Mouse (Mus musculus) C3H10T1/2 (cell line): ENCODE data around the gene Rbm10. TPM values are rescaled to one million over a fixed set of nuclear protein-coding genes. Genes with fewer than 3 reads are reported as not detected.

ENCODE experiments used
- polyA plus RNA-seq, 2 experiments: library from polyadenylated mRNA; unstranded; fragments of >200 nt; fragmentation: generic; extraction: Trizol; gene quantifications; one replicate each; pipeline ENCODE4 v1.2.1; 2012; ENCODE audit warnings: missing spikeins in 2 of 2

Gene Rbm10
- 10 to 100 TPM; 25.1 to 34.5 TPM for polyA plus RNA-seq

GRCm38 (mm10) chrX:20617176-20617902, at the start of gene Rbm10, which contains the start of gene Ndufb11:
Rbm10 (plus strand) TSS chrX:20617503.
Ndufb11 (minus strand) TSS chrX:20617619.

DNA sequence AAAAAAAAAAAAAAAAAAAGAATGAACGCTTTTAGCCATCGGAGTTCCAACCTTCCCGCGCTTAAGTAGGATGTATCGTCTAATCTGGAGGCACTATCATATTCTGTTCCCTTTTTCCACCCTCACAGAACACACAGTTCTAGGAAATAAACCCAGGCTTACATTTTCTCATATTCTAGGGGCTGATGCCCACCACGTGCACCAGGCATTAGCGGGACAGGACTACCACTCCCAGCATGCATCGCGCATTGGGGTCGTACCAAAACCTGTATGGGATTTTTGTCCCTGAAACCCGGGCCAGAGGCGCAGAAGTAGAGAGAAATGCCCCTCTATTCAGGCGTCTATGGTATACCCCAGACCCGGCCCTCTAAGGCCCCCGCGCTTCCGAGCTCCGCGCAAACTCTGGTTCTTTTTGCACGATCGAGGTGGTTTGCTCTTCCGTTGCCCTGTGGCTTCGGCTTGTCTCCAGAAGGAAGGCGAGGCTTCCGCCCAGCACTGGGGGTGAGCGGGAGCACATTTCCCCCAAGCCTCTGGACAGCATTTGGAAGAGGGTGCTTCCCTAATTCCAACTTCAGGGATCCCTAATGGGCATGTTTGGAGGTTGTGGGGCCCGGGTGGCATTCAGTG, 40.8 kb downstream of the Rbm10 start, which contains the start of gene Uba1:
Gene Uba1, plus strand, starts transcription at position 301 of the 627 bp plus-strand sequence.

DNA sequence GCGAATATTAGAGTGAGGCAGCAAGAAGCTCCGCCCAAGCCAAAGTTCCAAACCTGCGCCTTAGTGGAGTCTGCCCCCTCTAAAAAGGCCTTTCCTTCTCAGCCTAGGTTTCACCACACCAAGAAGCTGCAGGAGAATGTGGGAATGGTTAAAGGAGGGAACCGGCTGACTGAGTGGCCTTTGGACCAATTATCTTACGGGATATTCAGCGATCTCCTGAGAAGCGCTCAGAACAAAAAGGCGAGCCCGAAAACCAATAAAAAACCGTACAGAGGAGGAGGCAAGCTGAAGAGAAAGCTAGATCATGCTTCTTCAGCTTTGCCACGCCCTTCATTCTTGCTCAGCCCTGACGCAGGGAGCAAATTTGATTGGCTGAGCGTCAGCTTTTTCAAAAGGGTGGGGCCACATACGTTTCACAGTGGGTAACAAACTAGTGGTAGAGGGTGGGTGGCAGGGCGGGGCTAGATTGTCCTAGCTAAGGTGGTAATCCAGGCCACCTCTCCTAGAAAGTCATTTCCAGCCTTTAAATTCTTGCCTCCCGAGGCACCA, 70.3 kb downstream of the Rbm10 start, which contains the start of gene Cdk16:
Gene Cdk16, plus strand, starts transcription at position 436 of the 549 bp plus-strand sequence.

Other genes with a start within 250 kb of the Rbm10 start
- under 1 TPM; 0.13 to 0.51 TPM for gene Jade3, start 191.8 kb upstream of the Rbm10 start, polyA plus RNA-seq
- gene Rgn, start 67.7 kb upstream of the Rbm10 start, polyA plus RNA-seq, result under 1 TPM in 1 of 2 experiments, not detected in 1; 0.04 TPM
- gene Ndufb11, start 116 bp downstream of the Rbm10 start, polyA plus RNA-seq, result 100 to 1,000 TPM; 439 to 488 TPM
- 100 to 1,000 TPM; 309 to 428 TPM for gene Uba1, start 40.8 kb downstream of the Rbm10 start, polyA plus RNA-seq
- 100 to 1,000 TPM in 1 of 2 experiments, 10 to 100 TPM in 1; 82.0 to 124 TPM for gene Cdk16, start 70.5 kb downstream of the Rbm10 start, polyA plus RNA-seq
- 10 to 100 TPM in 1 of 2 experiments, 1 to 10 TPM in 1; 2.1 to 15.4 TPM for gene Usp11, start 86.4 kb downstream of the Rbm10 start, polyA plus RNA-seq
- 10 to 100 TPM; 31.8 to 57.9 TPM for gene Araf, start 180.3 kb downstream of the Rbm10 start, polyA plus RNA-seq